Mouse (Mus musculus) c-Kit-negative CD71-positive TER-119-positive erythroid progenitor cells, embryonic 14.5 days (primary cell): ENCODE results near the gene Dhcr24.

Experiments
- DNase-seq: peaks from one replicate; pipeline ENCODE4 v3.0.0-alpha.2; 2013; ENCODE audit warnings: low read depth, low spot score

Dhcr24 gene

DNA sequence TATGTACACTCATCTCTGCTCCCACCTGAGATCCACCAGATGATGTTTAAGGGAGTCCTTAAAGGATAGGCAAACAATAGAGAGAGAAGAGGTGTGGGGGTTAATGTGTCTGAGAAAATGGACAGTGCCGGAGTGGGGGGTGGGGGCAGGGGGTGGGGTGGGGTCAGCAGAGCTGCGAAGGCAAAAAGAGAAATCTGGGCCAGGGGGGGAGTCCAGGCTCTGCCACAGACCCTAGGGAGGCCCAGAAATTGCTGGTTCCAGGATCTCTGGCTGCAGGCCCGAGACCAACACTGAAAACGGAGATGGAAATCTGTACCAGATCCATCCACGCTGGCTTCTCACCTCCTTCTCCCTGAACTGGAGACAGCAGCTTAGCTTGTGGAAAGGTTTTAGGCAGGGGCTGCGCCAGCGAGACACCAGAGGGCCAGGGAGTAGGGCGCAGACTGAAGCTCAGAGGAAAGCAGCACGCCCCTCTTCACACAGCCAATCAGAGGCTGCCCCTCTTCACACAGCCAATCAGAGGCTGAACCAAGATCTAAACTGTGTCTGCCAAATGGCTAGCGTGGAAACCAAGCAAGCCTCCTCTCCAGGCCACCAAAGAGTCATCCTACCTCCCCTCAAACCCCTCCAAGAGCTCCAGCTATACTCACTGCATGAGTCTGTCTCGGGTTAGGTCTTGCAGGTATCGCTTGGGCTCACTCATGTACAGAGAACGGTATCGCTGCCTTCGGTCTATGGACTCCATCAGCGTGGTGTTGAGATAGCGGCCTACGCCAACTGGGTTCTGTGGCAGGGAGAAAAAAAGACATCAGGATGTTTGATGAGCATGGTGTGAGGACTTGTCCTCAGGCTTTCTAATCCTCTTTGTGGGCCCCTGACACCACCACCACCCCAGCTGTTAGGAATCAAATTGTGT is 46.1 kb downstream of the Dhcr24 start:
- DNase-seq: no peak

DNA sequence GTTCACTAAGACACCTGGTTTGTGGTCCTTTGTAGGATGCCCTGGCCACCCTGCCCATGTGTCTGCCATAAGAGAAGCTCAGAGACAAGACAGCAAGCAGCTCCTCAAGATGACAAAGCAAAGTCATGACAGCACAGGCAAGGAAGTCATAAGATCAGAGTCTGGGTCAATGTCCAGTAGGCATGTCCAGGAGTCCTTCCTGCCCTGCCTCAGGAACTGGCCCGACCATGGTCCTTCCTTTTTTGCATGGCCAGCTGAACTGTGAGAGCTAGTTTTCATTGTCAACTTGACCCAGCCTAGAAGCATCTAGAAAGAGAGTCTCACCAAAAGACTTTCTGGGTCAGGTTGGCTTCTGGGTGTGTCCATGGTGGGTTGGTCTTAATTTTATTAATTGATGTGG is 47.1 kb downstream of the Dhcr24 start:
- DNase-seq: no peak

DNA sequence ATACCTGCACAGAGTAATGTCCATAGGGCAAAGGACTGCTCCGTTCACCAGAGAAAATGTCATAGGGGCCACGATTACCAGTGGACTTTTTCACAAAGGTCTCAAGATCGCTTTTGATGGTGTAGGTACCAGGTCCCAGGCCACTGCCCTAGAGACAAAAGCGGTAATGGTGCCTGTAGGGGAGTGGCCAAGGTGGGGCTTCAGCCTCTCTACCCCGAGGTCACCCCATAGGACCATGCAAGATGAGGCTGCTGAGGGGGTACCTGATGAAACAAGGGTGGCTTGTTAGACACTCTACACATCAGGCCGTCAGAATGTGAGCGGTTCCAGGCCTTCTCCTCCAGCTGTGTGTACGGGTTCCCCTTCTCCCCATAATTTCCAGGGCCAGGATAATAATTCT is 52.3 kb downstream of the Dhcr24 start:
- no peak for DNase-seq

DNA sequence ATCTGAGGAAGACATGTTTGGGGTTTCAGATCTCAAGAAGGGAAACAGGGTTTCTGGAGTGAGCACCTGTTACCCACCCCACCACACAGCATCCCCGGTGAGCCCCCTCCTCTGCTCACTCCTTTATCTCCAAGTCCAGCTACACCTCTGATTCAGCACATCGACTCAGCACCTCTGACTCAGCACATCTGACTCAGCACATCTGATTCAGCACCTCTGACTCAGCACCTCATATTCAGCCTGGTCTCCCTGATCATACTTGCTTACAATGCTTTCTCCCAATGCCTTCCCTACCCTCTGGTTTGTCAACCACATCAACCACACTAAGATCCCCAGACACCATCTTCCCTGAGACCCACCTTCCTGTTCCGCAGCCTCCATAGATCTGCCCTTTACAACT is 52.7 kb downstream of the Dhcr24 start:
- peak; percentile 85 for DNase-seq

DNA sequence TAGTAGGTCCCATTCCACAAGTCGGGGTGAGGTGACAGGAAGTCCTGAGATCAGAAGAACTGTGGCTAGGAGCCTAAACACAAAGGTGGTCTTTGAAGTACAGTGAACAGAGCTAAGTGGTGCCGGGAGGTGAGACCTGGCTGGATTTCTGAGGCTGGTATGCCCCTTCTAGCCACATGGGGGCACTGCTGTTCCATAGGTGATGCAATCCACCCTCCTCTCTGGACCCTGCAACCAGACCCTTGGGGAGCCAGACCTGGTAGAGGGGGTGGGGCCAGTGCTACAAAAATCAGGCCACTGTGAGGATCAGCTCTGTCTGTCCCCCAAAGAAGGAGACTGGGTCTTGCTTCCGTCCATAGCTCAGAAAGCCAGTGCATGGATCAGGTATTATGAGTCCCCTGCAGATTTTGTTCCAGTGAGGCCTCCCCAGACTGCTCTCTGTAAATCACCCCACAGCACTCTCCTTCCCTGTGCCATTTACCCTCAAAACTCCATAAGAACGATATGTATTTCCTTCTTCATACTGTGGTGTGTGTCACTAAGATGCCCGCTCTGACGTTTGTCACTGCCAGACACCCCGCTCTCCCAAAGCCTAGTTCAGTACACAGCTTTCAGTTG is 53.5 kb downstream of the Dhcr24 start:
- peak; percentile 71 for DNase-seq

DNA sequence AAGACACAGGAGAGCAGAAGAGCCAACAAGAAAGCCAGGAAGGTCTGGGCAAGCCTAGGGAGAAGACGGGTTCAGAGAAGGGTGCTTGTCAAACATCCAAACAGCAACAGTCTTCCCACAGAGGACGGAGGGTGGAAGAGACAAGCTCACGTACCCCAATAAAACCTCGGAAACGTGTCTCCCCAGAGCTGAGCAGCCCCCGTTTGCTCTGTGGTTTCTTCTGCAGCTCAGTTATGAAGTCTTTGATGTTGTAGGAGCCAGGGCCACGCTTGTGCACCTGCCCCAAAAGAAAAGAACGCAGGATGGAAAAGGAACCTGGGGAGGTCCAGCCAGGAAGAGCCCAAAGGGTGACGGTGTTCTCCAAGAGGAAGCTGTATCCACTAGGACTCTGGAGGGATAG is 54.0 kb downstream of the Dhcr24 start:
- no peak for DNase-seq

DNA sequence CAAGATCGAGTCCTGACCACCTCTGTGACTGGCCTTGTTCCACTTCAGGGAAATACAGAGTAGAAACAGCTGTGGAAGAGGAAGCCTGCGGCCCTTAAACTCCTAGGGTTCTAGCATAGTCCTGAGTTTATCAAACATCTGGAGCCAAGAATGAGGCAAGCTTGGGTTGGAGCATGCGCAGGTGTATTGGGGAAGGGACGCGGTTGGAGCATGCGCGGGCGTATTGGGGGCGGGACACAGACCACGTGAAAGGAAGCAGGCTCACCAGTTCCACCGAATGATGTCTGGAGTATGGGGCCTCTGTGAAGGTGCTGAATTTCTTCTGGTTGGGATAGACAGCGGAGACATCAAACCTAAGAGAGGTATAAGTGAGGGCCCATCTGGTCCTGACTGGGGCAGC is 54.8 kb downstream of the Dhcr24 start:
- DNase-seq: no peak

DNA sequence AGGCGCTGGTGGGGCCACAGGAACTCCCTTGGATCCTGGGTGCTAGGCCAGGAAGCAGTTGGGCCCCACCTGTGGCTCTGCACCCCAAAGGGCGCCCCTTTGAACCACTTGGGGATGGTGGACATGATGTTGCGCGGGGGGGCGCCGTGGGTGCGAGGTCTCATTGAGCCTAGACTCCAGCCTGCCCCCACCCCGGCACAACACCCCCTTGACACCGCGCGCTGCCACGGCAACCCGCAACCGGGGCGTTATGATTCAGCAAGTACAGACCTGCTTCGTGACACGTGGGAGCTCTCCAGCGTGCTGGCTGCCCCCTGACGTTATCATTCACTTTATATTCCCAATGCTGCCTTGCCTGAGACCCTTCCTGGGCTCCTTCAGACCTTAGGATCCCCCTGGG is 56.2 kb downstream of the Dhcr24 start, which contains the start of gene Lexm:
Lexm (minus strand) TSS at position 186 of the 400 bp plus-strand sequence.
- no peak for DNase-seq

DNA sequence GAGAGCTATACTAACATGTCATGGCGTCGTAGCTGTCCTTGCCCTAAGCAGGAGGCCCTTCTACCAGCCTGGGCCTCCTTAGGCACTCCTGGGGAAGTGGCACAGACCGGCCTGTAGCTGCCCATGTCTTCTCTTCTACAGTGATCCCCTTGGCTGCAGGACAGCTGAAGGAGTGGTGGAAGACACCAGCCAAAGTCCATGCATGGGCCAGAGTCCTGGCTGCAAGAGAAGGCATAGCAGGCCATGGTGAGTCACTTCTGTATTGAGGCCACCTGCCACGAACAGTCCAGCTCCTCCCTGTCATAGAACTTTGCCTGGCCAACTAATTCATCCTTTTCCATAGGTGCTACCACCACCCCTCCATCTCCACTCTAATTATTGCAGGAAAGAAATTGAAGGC is 58.1 kb downstream of the Dhcr24 start:
- no peak for DNase-seq

DNA sequence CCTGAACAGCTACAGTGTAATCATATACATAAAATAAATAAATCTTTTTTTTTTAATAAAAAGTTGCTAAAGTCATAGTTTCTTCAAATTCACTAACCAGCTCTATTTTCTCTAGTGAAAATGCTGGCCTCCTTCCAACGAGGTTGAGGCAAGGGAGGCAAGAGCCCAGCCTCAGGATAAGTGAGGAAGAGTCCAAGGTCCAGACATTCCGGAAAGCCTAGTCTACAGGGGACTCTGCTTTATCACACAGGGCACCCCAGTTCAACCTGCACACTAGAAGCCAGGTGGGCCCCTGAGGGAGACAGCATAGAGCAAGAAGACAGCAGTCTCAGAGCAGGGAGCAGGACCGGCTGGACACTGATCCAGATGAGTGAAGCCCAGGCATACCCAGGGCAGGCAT is 60.6 kb downstream of the Dhcr24 start:
- DNase-seq: no peak

DNA sequence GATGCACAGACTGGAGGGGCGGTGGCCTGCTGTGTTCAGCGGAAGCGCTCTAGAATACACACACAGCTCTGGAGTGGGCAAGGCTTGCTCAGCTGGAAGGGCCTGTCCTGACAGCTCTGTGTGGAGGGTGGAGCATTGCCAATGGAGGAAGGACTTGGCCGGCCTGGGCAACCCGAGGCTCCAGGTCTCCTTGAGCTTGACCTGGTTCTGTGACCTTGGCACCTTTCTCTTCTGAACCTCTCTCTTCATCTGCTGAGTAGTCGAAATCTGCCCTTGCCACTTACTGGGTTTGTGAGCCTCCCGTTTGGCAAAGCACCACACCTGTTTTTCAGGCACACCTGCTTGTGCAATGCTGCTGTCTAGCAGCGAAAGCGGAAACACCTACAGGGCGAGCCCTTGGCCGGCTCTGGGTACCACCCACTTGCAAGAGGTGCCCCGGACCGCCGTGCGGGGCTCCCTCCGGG is 61.2 kb downstream of the Dhcr24 start, which contains the start of gene Ttc22:
Ttc22 (plus strand) TSS at position 403 of the 464 bp plus-strand sequence.
- no peak for DNase-seq

DNA sequence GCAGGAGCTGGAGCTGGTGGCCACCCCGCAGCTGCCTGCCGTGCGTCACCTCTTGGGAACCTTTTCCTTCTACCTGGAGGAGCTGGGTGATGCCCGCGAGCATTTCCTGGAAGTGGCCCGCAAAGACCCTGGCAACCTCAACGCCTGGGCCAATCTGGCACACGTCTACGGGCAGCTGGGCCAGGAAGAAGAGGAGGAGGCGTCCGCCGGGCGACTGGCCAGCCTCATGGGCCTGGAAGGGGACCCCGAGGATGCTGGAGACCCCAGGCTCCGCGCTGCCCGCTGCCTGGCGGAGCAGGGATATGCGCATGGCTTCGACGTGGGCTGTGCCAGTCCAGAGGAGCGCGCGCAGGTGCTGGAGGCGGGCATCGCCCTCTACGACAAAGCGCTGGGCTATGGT is 61.9 kb downstream of the Dhcr24 start:
- no peak for DNase-seq

DNA sequence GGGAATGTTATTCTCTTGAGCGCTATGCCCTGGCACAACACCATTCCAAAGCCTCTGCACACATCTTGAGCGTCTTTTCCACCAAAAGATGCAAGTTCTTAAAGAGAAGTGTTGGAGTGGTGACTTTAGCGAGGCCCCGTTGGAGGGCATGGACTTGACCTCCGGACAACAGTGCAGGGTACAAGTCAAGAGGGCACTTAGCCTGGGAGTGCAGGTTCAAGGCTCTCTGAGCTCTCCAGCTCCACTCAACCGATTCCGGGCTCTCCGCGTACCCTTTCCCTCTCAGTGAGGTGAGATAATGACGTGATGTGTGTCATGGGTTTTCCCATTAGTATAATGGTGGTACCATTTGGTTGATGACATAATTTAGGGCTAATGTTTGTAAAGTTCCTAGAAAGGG is 63.4 kb downstream of the Dhcr24 start:
- no peak for DNase-seq

DNA sequence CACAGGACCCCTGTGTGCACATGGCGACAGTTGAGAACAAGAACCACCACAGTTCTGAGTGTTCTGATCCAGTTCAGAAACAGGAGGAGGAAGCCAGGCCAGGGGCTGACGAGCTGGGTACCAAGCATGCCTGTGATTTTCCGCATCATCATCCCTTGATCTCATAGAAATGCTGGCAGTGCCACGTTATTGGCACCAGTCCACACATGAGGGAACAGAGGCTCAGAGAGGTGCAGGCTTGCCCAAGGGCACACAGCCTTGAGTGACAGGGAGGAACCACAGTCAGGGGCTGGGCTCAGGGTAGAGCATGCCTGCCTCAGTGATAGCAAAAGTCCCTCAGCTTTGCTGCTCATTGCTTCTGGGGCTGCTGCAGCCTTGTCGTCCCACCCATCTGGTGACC is 67.0 kb downstream of the Dhcr24 start:
- no peak for DNase-seq

DNA sequence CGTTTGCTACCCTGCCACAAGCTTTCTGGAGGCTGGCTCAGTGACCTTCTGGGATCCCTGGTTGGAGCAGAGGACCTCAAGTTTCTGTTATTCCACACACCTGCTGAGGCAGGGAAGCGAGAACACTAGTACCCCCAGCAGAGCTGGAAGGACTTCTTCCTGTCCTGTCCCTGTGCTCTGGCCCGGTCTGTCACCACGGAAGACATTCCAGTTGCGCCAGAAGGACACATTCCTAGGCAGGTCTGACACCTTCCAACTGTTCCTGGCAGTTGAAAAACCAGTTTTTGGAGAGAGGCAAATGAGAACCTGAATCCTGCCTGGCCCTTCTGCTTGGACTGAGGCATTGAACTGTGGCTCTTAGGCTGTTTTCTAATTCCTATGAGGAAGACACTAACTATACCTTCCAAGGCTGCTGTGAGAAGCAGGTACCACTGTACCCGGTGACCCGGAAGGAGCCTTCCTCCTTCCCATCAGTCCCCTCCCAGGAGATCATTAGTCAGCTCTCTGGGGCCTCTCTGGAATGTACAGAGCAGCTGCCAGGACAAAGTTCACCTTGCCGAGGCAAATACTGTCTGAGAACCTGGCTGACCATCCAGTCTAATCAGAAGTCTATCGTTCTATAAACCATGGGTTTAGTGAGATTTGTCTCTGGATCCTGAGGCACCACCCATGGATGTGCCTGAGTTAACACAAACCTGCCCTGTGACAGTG is 68.0 kb downstream of the Dhcr24 start:
- no peak for DNase-seq

DNA sequence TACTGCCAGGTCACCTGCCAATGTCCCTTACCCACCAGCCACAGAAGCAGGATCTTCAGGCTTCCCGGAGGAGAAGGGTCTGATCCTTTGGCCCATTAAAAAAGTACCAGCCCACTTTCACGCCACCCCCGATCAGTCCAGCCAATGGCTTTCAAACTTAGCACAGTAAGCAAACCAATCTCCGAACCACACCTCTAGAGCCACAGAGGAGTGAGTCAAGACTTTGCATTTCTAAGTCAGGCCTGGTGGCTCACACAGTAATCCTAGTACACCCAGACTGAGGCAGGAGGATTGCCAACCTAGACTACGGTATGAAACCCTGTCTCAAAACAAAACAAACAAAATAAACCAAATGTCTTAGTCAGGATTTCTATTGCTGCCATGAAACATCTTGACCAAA is 68.5 kb downstream of the Dhcr24 start:
- no peak for DNase-seq

DNA sequence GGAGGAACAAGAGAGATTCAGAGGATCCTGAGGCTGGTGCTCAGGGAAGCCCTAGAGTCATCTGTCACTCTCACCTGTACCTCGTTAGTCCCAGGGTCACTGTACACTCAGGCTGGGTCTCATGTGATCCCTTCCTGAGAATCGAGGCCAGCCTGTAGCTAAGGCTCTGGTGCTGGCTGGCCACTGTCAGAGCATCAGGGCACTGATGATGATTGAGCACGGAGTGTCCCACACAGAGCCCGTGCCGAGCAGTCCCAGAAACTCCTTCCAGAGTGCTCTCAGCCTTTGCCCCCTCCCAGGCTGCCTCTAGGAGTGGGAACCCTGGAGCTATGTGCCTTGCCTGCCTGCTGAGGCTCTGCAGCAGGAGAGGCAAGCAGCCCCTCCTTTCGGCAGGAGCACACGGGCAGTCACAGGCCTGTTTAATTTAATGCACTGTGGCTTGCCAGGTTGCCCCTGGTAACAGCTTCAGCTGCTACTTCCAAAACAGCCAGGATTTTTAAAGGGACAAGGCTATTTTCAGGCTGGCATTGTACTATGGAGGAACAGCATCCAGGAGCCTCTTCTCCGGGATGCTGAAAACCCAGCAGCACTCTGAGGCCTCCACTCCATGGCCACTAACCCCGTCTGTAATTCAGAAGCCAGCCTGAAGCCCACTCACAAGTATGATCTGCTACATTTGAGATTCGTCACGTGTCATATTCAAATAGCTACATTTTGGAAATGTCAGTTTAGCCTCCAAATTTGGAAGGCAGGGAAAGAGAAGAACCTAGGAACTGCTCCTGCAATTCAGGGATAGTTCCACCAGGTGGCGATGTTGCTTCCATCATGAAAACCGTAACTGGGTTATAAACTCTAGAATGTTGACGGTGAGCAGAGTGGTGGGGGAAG is 69.7 kb downstream of the Dhcr24 start:
- peak; percentile 57 for DNase-seq

DNA sequence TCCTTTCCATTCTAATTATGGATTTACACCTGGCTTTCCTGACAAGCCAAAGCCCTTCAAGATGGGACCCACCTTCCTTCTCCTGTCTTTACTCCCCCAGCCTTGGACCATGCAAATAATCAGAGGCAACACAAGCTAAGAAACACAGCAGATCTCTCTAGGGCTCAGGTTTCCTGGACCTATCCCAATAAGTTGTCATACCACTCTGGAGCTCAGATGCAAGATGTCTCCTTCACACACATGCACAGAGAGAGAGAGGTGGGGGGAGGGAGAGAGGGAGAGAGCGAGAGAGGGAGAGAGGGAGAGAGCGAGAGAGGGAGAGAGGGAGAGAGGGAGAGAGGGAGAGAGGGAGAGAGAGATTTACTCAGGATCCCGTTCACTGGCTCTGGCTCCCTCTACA is 71.5 kb downstream of the Dhcr24 start:
- DNase-seq: no peak

DNA sequence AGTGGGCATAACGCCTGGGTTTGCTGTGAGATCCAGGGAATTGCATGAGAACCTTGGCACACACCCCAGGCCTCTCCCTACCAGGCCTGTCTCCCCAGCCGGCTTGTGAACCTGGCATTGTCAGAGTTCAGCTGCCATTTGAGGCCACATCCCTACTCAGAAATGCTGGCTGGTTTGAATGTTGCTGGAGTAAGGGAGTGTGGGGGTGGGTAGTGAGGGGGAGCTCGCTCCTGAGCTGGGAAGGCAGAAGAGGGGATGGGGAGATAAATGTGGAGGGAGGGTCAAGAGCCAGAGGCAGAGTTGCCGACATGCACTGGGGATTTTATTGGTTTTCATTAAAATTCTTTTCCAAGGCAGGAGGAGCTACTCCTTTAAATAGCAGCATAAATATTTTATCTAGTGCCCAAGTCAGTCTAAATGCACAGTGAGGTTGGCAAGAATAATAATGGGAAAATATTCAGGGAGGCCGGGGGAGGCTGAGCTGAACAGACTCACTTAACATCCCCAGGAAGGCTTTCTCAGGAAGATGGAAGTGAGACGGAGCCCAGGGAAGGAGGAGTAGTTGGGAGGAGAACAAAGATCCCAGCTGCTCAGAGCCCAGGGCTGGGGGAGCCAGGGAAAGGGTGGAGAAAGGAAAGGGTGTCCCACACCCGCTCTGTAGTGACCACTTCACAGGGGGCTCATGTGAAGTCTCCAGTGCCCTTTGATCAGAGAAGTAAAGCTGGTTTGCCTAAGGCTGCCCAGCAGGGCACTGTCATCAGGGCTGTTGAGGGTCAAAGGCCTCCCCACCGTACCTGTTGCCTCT is 72.6 kb downstream of the Dhcr24 start:
- DNase-seq: no peak

DNA sequence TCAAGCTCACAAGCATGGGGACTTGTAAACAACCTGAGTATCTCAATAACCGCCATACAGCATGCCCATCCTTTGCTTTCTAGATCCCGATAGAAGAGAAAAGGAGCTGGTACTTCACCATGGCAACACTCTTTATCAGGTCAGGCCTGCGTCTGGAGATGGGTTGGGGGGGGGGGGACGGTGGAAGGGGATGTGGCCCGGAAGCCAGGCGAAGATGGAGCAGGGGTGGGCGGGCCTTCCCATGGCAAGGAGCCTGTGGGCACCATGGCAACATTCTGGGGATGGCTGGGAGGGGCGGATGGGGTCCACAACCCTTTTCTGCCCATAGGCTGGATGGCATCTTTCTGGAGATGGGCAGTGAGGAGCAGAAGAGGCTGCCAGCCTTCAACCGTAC is 73.2 kb downstream of the Dhcr24 start:
- no peak for DNase-seq
